Mouse (Mus musculus): ENCODE data around the gene Tgfbrap1.

GRCm38 (mm10) chr1:43122616-43123015 lies 24.2 kb upstream of the Tgfbrap1 start:
- no peak for TF ChIP-seq CTCF (IDR thresholded peaks at IDR 0.05; ENCODE audit: low read depth)
- TF ChIP-seq EP300 (IDR thresholded peaks at IDR 0.05; ENCODE audit: low read depth) = no peak
